Mouse (Mus musculus): ENCODE data around the gene Psap.

- TF ChIP-seq POLR2A (IDR thresholded peaks at IDR 0.05; ENCODE audit: low read depth, low read length) (no peak), CTCF (IDR thresholded peaks at IDR 0.05; ENCODE audit: borderline replicate concordance, insufficient read depth, low read length) (no peak)
Observed at GRCm38 (mm10) chr10:60243941-60244340, 33.5 kb upstream of the Psap start.

Measured in embryonic fibroblast, embryonic 13.5 days (primary cell).